In the genomic region with DNA sequence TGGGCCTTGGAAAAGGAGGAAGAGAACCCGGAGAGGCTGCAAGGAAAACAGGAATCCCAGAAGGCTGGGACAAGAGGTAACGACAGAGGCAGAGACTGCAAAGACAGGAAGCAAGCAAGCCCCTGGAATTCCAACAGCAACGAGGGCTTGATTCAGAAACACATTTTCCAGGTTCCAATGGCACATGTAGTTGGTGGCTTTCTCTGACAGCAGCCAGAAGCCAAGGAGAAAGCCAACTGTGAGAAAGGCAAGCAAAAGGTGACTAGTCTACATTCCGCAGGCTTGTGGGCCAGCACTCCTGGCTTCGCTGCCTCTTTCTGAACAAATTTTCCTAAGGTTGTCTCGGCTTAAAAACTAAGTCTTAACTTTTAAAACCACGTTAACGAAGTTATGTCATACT, we compare ENCODE assay signal across 8 mouse cellular contexts. TPM values are rescaled to one million over a fixed set of nuclear protein-coding genes. Genes with fewer than 3 reads are reported as not detected.
DNase-seq lines count a peak whose midpoint lies in the region; ATAC-seq lines count a peak whose summit lies in the region.

No protein-coding gene starts in this region.

- H3K9me3 ChIP-seq in hindbrain, embryonic 10.5 days, result no peaks in the 10 kb centered on the region

- ATAC-seq in megakaryocyte progenitor cell, adult 5-6 weeks (replicated peaks; ENCODE audit: poor library complexity), result no peak

- DNase-seq in adrenal gland, adult 2 months, result peak; percentile 41
- no peak for DNase-seq in adrenal gland, postnatal 4 days (ENCODE audit: low spot score in 2 of 2)
- DNase-seq in retina, embryonic 14.5 days (ENCODE audit: low spot score), result peak; percentile 4
- DNase-seq in retina, postnatal 1 day, result no peak
- peak; percentile 4 for DNase-seq in hindbrain, embryonic 10.5 days (ENCODE audit: low spot score)
- peak; percentile 14 for DNase-seq in lung, postnatal 10 days
- DNase-seq in spleen, adult 12 weeks (ENCODE audit: low spot score), result no peak

- 12% methylated on average over 8 of the region's 8 CpGs for WGBS in hindbrain, embryonic 10.5 days

- H3K36me3 ChIP-seq in hindbrain, embryonic 10.5 days, result peaks cover 26% of the 10 kb centered on the region

- H3K27me3 ChIP-seq in hindbrain, embryonic 10.5 days (ENCODE audit: insufficient read depth, poor library complexity, severe bottlenecking), result no peaks in the 10 kb centered on the region

- peak overlapping the region; percentile 60 for H3K27ac ChIP-seq in hindbrain, embryonic 10.5 days

- H3K4me3 ChIP-seq in hindbrain, embryonic 10.5 days, result peak overlapping the region; percentile 64

- H3K4me1 ChIP-seq in hindbrain, embryonic 10.5 days (replicated peaks), result peaks cover 15% of the 10 kb centered on the region

RNA-seq across cellular contexts. Expression of gene Podn, which starts 25.5 kb away (rescaled TPM):
- 10 to 100 TPM in 1 of 2 experiments, 1 to 10 TPM in 1; 8.0 to 17.4 TPM for total RNA-seq in adrenal gland, adult 2 months (2021)
- polyA plus RNA-seq in adrenal gland, adult 2 months (2012; rRNA removed), result 17.6 and 21.9 TPM in 2 replicates
- total RNA-seq in adrenal gland, postnatal 4 days (2021), result 1 to 10 TPM; 6.2 to 8.5 TPM
- polyA plus RNA-seq in hindbrain, embryonic 10.5 days (2016; fragmentation: Nextera tagmentation; extraction: Ambion mirVana), result 0.34 TPM in 1 of 2 replicates, not detected in the other
- 0.44 TPM in 1 of 2 replicates, not detected in the other for total RNA-seq in megakaryocyte progenitor cell, adult 5-6 weeks (2015)
- not detected in 2 replicates for total RNA-seq in megakaryocyte progenitor cell, adult 5-6 weeks (2017)

Comparison
In these comparisons a context has a peak if more than half of its experiments do, and no peak if none do; other contexts are left out.
1. DNase-seq: peak in adrenal gland, adult 2 months (single experiment), retina, embryonic 14.5 days (single experiment), hindbrain, embryonic 10.5 days (single experiment) and lung, postnatal 10 days (single experiment); none in adrenal gland, postnatal 4 days (0 of 2), retina, postnatal 1 day (single experiment) and spleen, adult 12 weeks (single experiment).
2. RNA of gene Podn, which starts 25.5 kb away (total RNA-seq): 8.0 to 17.4 TPM in adrenal gland, adult 2 months and 6.2 to 8.5 TPM in adrenal gland, postnatal 4 days; 0.44 TPM in megakaryocyte progenitor cell, adult 5-6 weeks; every median in the first group is over 4 times any median in the second.